Comparison of ENCODE assay signal across 8 mouse cellular contexts in the genomic region with DNA sequence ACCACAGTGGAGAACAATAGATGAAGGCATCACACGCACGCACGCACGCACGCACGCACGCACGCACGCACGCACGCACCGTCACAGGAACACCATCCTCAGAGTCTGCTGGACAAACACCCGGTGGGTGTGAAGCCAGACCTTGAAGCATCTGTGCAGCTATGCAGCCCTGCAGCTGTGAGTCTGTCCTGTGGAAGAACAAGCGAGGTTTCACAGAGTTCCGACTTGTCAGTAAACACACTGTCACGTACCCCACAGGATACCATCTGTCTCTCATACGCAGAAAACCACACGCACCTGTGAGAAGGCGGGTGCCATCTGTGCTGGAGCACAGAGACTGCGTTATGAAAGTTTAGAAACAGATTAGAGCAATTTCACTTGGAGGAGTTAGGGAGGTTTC. TPM values are rescaled to one million over a fixed set of nuclear protein-coding genes. Genes with fewer than 3 reads are reported as not detected.
A peak's percentile ranks its signal among the peaks of the same experiment; 100 is the strongest.
DNase-seq lines count a peak whose midpoint lies in the region; ATAC-seq and TF ChIP-seq lines count a peak whose summit lies in the region.

No protein-coding gene starts in this region.

- no peak overlapping the region for H3K4me3 ChIP-seq in embryonic facial prominence, embryonic 12.5 days
- no peak overlapping the region for H3K4me3 ChIP-seq in embryonic facial prominence, embryonic 10.5 days
- H3K4me3 ChIP-seq in kidney, adult 2 months (ENCODE audit: insufficient read depth, low read depth, low read length), result no peak overlapping the region

- H3K4me1 ChIP-seq in embryonic facial prominence, embryonic 12.5 days, result peaks cover 27% of the 10 kb centered on the region
- H3K4me1 ChIP-seq in embryonic facial prominence, embryonic 10.5 days, result peaks cover 34% of the 10 kb centered on the region
- H3K4me1 ChIP-seq in kidney, adult 2 months (ENCODE audit: control insufficient read depth, insufficient read depth, low read length), result peaks cover 15% of the 10 kb centered on the region

- H3K9ac ChIP-seq in embryonic facial prominence, embryonic 12.5 days, result no peak overlapping the region

- H3K4me2 ChIP-seq in embryonic facial prominence, embryonic 12.5 days (replicated peaks), result no peak overlapping the region

- 86% methylated on average over 20 of the region's 20 CpGs for WGBS in embryonic facial prominence, embryonic 12.5 days
- 92% methylated on average over 20 of the region's 20 CpGs for WGBS in embryonic facial prominence, embryonic 10.5 days
- WGBS in kidney, adult 2 months, result 95% methylated on average over 20 of the region's 20 CpGs

- ATAC-seq in embryonic facial prominence, embryonic 12.5 days (ENCODE audit: insufficient number of reproducible peaks, insufficient read depth, low FRiP score, low TSS enrichment), result no peak

- 0 out of 2 replicates have a peak overlapping the region, but pooled peaks have one; percentile 30 for H3K27ac ChIP-seq in embryonic facial prominence, embryonic 12.5 days
- no peak overlapping the region for H3K27ac ChIP-seq in embryonic facial prominence, embryonic 10.5 days (replicated peaks)
- no peak overlapping the region for H3K27ac ChIP-seq in kidney, adult 2 months (ENCODE audit: insufficient read depth, low read depth, low read length)

- no peaks in the 10 kb centered on the region for H3K36me3 ChIP-seq in embryonic facial prominence, embryonic 12.5 days
- H3K36me3 ChIP-seq in embryonic facial prominence, embryonic 10.5 days (replicated peaks), result no peaks in the 10 kb centered on the region
- no peaks in the 10 kb centered on the region for H3K36me3 ChIP-seq in kidney, adult 2 months (ENCODE audit: control insufficient read depth, insufficient read depth, low read length)

- H3K27me3 ChIP-seq in embryonic facial prominence, embryonic 12.5 days, result no peaks in the 10 kb centered on the region
- no peaks in the 10 kb centered on the region for H3K27me3 ChIP-seq in embryonic facial prominence, embryonic 10.5 days (replicated peaks; ENCODE audit: low read depth, poor library complexity, severe bottlenecking)
- H3K27me3 ChIP-seq in kidney, adult 2 months (replicated peaks; ENCODE audit: control insufficient read depth, insufficient read depth, low read length), result no peaks in the 10 kb centered on the region

- TF ChIP-seq CTCF in kidney, adult 2 months (conservative IDR thresholded peaks at IDR 0.05; ENCODE audit: insufficient read depth, insufficient read length, low read depth, low read length), result no peak

- H3K9me3 ChIP-seq in embryonic facial prominence, embryonic 12.5 days, result no peaks in the 10 kb centered on the region
- H3K9me3 ChIP-seq in embryonic facial prominence, embryonic 10.5 days, result no peaks in the 10 kb centered on the region

- no peak for TF ChIP-seq POLR2A in kidney, adult 2 months (IDR thresholded peaks at IDR 0.05; ENCODE audit: low read depth, low read length)

- DNase-seq in embryonic facial prominence, embryonic 10.5 days (ENCODE audit: low spot score), result no peak
- DNase-seq in ZHBTc4 (ENCODE audit: low read depth, low spot score), result peak; percentile 63
- peak; percentile 92 for DNase-seq in layer of hippocampus, adult 9-11 months
- peak; percentile 75 to 87 for DNase-seq in right cerebral cortex, postnatal 10 days (ENCODE audit: low spot score in 2 of 2)
- no peak for DNase-seq in embryo, embryonic 10 days (ENCODE audit: low spot score)
- no peak for DNase-seq in neural tube, embryonic 10.5 days (ENCODE audit: extremely low spot score, low spot score)
- DNase-seq in kidney, adult 2 months, result no peak

RNA-seq across cellular contexts. Expression of gene B4galt1, which starts 22.0 kb away (rescaled TPM):
- polyA plus RNA-seq in embryonic facial prominence, embryonic 12.5 days (2016; fragmentation: Nextera tagmentation; extraction: Ambion mirVana), result 34.4 and 37.9 TPM in 2 replicates
- 23.8 and 24.7 TPM in 2 replicates for polyA plus RNA-seq in embryonic facial prominence, embryonic 10.5 days (2016; fragmentation: Nextera tagmentation; extraction: Ambion mirVana)
- 20.1 and 22.2 TPM in 2 replicates for polyA plus RNA-seq in kidney, adult 2 months (2012; rRNA removed)

RNA-seq across cellular contexts. Expression of gene Spink4, which starts 44.0 kb away (rescaled TPM):
- not detected in 2 replicates for polyA plus RNA-seq in embryonic facial prominence, embryonic 12.5 days (2016; fragmentation: Nextera tagmentation; extraction: Ambion mirVana)
- polyA plus RNA-seq in embryonic facial prominence, embryonic 10.5 days (2016; fragmentation: Nextera tagmentation; extraction: Ambion mirVana), result not detected in 2 replicates
- 2.6 and 3.2 TPM in 2 replicates for polyA plus RNA-seq in kidney, adult 2 months (2012; rRNA removed)

Comparison
In these comparisons a context has a peak if more than half of its experiments do, and no peak if none do; other contexts are left out.
1. DNase-seq: peak in ZHBTc4 (single experiment), layer of hippocampus, adult 9-11 months (single experiment) and right cerebral cortex, postnatal 10 days (2 of 2); none in embryonic facial prominence, embryonic 10.5 days (single experiment), embryo, embryonic 10 days (single experiment), neural tube, embryonic 10.5 days (single experiment) and kidney, adult 2 months (single experiment).